In genomic region chr12:34811673-34812613, GRCm38 (mm10) we compare ENCODE assay signal across 23 mouse cellular contexts.
DNase-seq lines count a peak whose midpoint lies in the region; ATAC-seq lines count a peak whose summit lies in the region.
"Had no signal": no experiment of that assay in that cellular context is flagged by ENCODE, and none has a peak within 500 bp of the region (broad histone marks: within the 10 kb centered on the region; RNA-seq: fewer than 3 reads in every experiment).

No protein-coding gene starts in this region.

- H3K27me3 ChIP-seq in megakaryocyte, embryonic 14.5 days (replicated peaks), result no peaks in the 10 kb centered on the region
- H3K27me3 ChIP-seq in heart, embryonic 11.5 days (ENCODE audit: control insufficient read depth, insufficient read depth, low read length), result no peaks in the 10 kb centered on the region
- H3K27me3 ChIP-seq: CH12.LX; forebrain, embryonic 13.5 days; heart, embryonic 15.5 days had no signal

- H3K9ac ChIP-seq in heart, embryonic 11.5 days (ENCODE audit: low read depth, low read length), result no peak overlapping the region
- H3K9ac ChIP-seq: forebrain, embryonic 13.5 days; forebrain, postnatal 0 days; heart, embryonic 15.5 days had no signal

- H3K4me1 ChIP-seq in megakaryocyte, embryonic 14.5 days, result peaks cover 24% of the 10 kb centered on the region
- H3K4me1 ChIP-seq in heart, embryonic 11.5 days (ENCODE audit: control insufficient read depth, insufficient read depth, low read length), result no peaks in the 10 kb centered on the region
- H3K4me1 ChIP-seq: embryonic facial prominence, embryonic 10.5 days; forebrain, embryonic 13.5 days; heart, embryonic 10.5 days; heart, embryonic 15.5 days had no signal

- ATAC-seq in megakaryocyte, adult 5-6 weeks (ENCODE audit: poor library complexity, severe bottlenecking), result no peak
- ATAC-seq in CD4-positive, CD25-positive, alpha-beta regulatory T cell, adult 4 months, result peak; percentile 71
- ATAC-seq in common myeloid progenitor, adult 5-6 weeks (replicated peaks; ENCODE audit: low read depth, poor library complexity, severe bottlenecking), result peak; percentile 82
- peak; percentile 57 for ATAC-seq in megakaryocyte progenitor cell, adult 5-6 weeks (replicated peaks; ENCODE audit: poor library complexity)
- ATAC-seq in heart, embryonic 11.5 days (replicated peaks; ENCODE audit: insufficient number of reproducible peaks, low FRiP score, low TSS enrichment), result no peak
- ATAC-seq: forebrain, embryonic 13.5 days; forebrain, postnatal 0 days; hindbrain, embryonic 16.5 days had no signal

- H3K36me3 ChIP-seq in megakaryocyte, embryonic 14.5 days (replicated peaks; ENCODE audit: low read length), result no peaks in the 10 kb centered on the region
- no peaks in the 10 kb centered on the region for H3K36me3 ChIP-seq in heart, embryonic 11.5 days (ENCODE audit: control insufficient read depth, insufficient read depth, low read length)
- H3K36me3 ChIP-seq: embryonic facial prominence, embryonic 10.5 days; heart, embryonic 10.5 days; heart, embryonic 15.5 days had no signal

- no peak for DNase-seq in cerebellum, postnatal 10 days
- DNase-seq in kidney, postnatal 14 days, result no peak
- DNase-seq: adrenal gland, postnatal 10 days; B cell, adult 2 months; cerebellum, adult 11-12 months; cerebellum, adult 9-10 months; cerebellum, postnatal 36 days; forebrain, postnatal 0 days; gastrocnemius, postnatal 36 days; heart, adult 18-20 months; heart, postnatal 14 days had no signal

- H3K27ac ChIP-seq in heart, embryonic 11.5 days (ENCODE audit: low read depth, low read length), result no peak overlapping the region
- H3K27ac ChIP-seq: embryonic facial prominence, embryonic 10.5 days; forebrain, embryonic 13.5 days; heart, embryonic 10.5 days; heart, embryonic 15.5 days had no signal

- H3K4me2 ChIP-seq in heart, embryonic 11.5 days, result no peak overlapping the region
- H3K4me2 ChIP-seq: forebrain, embryonic 13.5 days; heart, embryonic 15.5 days had no signal

- H3K4me3 ChIP-seq in megakaryocyte, embryonic 14.5 days (replicated peaks), result peak overlapping the region; percentile 26
- H3K4me3 ChIP-seq in heart, embryonic 11.5 days (ENCODE audit: low read depth, low read length), result no peak overlapping the region
- H3K4me3 ChIP-seq: embryonic facial prominence, embryonic 10.5 days; forebrain, embryonic 13.5 days; heart, embryonic 10.5 days; heart, embryonic 15.5 days had no signal

- H3K9me3 ChIP-seq in megakaryocyte, embryonic 14.5 days, result no peaks in the 10 kb centered on the region
- H3K9me3 ChIP-seq in heart, embryonic 11.5 days (replicated peaks; ENCODE audit: control insufficient read depth, low read length), result no peaks in the 10 kb centered on the region
- H3K9me3 ChIP-seq: embryonic facial prominence, embryonic 10.5 days; forebrain, embryonic 13.5 days; heart, embryonic 10.5 days; heart, embryonic 15.5 days had no signal

- 63% methylated on average over 10 of the region's 10 CpGs for WGBS in heart, embryonic 11.5 days (ENCODE audit: insufficient replicate concordance)

Comparison
In these comparisons a context has a peak if more than half of its experiments do, and no peak if none do; other contexts are left out.
1. ATAC-seq: peak in CD4-positive, CD25-positive, alpha-beta regulatory T cell, adult 4 months (single experiment), common myeloid progenitor, adult 5-6 weeks (single experiment) and megakaryocyte progenitor cell, adult 5-6 weeks (single experiment); none in megakaryocyte, adult 5-6 weeks (single experiment) and heart, embryonic 11.5 days (single experiment).